Mouse (Mus musculus): ENCODE data around the gene Slc38a2. TPM values are rescaled to one million over a fixed set of nuclear protein-coding genes. Genes with fewer than 3 reads are reported as not detected.

The Slc38a2 gene
- polyA plus RNA-seq, 1 experiment from 2014 or later, result 27.9 TPM

GRCm38 (mm10) chr15:96641111-96641820 is 58.3 kb downstream of the Slc38a2 start:
- no peaks in the 10 kb centered on the region for H3K27me3 ChIP-seq (replicated peaks; ENCODE audit: control insufficient read depth, insufficient read depth, low read length)
- 0 out of 2 replicates have a peak, but pooled peaks cover 10% of the 10 kb centered on the region for H3K4me1 ChIP-seq (replicated peaks; ENCODE audit: control insufficient read depth, insufficient read depth, low read length)
- peak overlapping the region; percentile 74 for H3K4me3 ChIP-seq (ENCODE audit: low read depth, low read length)
- H3K36me3 ChIP-seq (ENCODE audit: control insufficient read depth, insufficient read depth), result no peaks in the 10 kb centered on the region
- H3K9me3 ChIP-seq (ENCODE audit: control insufficient read depth), result no peaks in the 10 kb centered on the region
- H3K4me2 ChIP-seq (replicated peaks; ENCODE audit: low read depth), result peak overlapping the region; percentile 99
- TF ChIP-seq CTCF (IDR thresholded peaks at IDR 0.05; ENCODE audit: low read depth), result no peak
- peak overlapping the region; percentile 76 for H3K9ac ChIP-seq (ENCODE audit: low read depth, low read length)
- peak overlapping the region; percentile 92 for H3K27ac ChIP-seq (ENCODE audit: low read depth, low read length)
- under 1% methylated on average over 63 of the region's 63 CpGs for WGBS
- peak; percentile 46 for ATAC-seq

GRCm38 (mm10) chr15:96640291-96640985 is 59.1 kb downstream of the Slc38a2 start:
- H3K27ac ChIP-seq (ENCODE audit: low read depth, low read length), result peak overlapping the region; percentile 92
- H3K27me3 ChIP-seq (replicated peaks; ENCODE audit: control insufficient read depth, insufficient read depth, low read length), result no peaks in the 10 kb centered on the region
- no peaks in the 10 kb centered on the region for H3K9me3 ChIP-seq (ENCODE audit: control insufficient read depth)
- peak overlapping the region; percentile 76 for H3K9ac ChIP-seq (ENCODE audit: low read depth, low read length)
- H3K4me1 ChIP-seq (replicated peaks; ENCODE audit: control insufficient read depth, insufficient read depth, low read length), result 0 out of 2 replicates have a peak, but pooled peaks cover 10% of the 10 kb centered on the region
- 10% methylated on average over 16 of the region's 16 CpGs for WGBS
- H3K4me2 ChIP-seq (replicated peaks; ENCODE audit: low read depth), result peak overlapping the region; percentile 99
- peak; percentile 28; the same call in 1 of the 2 replicates for ATAC-seq
- no peak for TF ChIP-seq CTCF (IDR thresholded peaks at IDR 0.05; ENCODE audit: low read depth)
- 0 out of 2 replicates have a peak, but pooled peaks cover under 1% of the 10 kb centered on the region for H3K36me3 ChIP-seq (ENCODE audit: control insufficient read depth, insufficient read depth)
- H3K4me3 ChIP-seq (ENCODE audit: low read depth, low read length), result peak overlapping the region; percentile 74

GRCm38 (mm10) chr15:96639630-96640029 is 59.9 kb downstream of the Slc38a2 start:
- H3K4me1 ChIP-seq (replicated peaks; ENCODE audit: control insufficient read depth, insufficient read depth, low read length), result 0 out of 2 replicates have a peak, but pooled peaks cover 10% of the 10 kb centered on the region
- H3K36me3 ChIP-seq (ENCODE audit: control insufficient read depth, insufficient read depth), result 0 out of 2 replicates have a peak, but pooled peaks cover 3% of the 10 kb centered on the region
- no peaks in the 10 kb centered on the region for H3K27me3 ChIP-seq (replicated peaks; ENCODE audit: control insufficient read depth, insufficient read depth, low read length)
- H3K4me2 ChIP-seq (replicated peaks; ENCODE audit: low read depth), result peak overlapping the region; percentile 99
- H3K9ac ChIP-seq (ENCODE audit: low read depth, low read length), result peak overlapping the region; percentile 37; the same call in 1 of the 2 replicates
- no peak for ATAC-seq
- WGBS, result 37% methylated on average over 8 of the region's 8 CpGs
- peak overlapping the region; percentile 74 for H3K4me3 ChIP-seq (ENCODE audit: low read depth, low read length)
- peak overlapping the region; percentile 52 for H3K27ac ChIP-seq (ENCODE audit: low read depth, low read length)
- no peak for TF ChIP-seq CTCF (IDR thresholded peaks at IDR 0.05; ENCODE audit: low read depth)
- H3K9me3 ChIP-seq (ENCODE audit: control insufficient read depth), result no peaks in the 10 kb centered on the region

- no peak for TF ChIP-seq CTCF (IDR thresholded peaks at IDR 0.05; ENCODE audit: low read depth)
- 0 out of 2 replicates have a peak overlapping the region, but pooled peaks have one; percentile 99 for H3K4me2 ChIP-seq (replicated peaks; ENCODE audit: low read depth)
- no peak overlapping the region for H3K4me3 ChIP-seq (ENCODE audit: low read depth, low read length)
- peak overlapping the region; percentile 60 for H3K27ac ChIP-seq (ENCODE audit: low read depth, low read length)
- ATAC-seq, result no peak
- WGBS, result 53% methylated on average over 2 of the region's 2 CpGs
- no peaks in the 10 kb centered on the region for H3K27me3 ChIP-seq (replicated peaks; ENCODE audit: control insufficient read depth, insufficient read depth, low read length)
- 0 out of 2 replicates have a peak, but pooled peaks cover 10% of the 10 kb centered on the region for H3K4me1 ChIP-seq (replicated peaks; ENCODE audit: control insufficient read depth, insufficient read depth, low read length)
- H3K9me3 ChIP-seq (ENCODE audit: control insufficient read depth), result no peaks in the 10 kb centered on the region
- H3K9ac ChIP-seq (ENCODE audit: low read depth, low read length), result no peak overlapping the region
- peaks cover 8% of the 10 kb centered on the region; the same call in 1 of the 2 replicates for H3K36me3 ChIP-seq (ENCODE audit: control insufficient read depth, insufficient read depth)
Measured at GRCm38 (mm10) chr15:96638656-96639055, 60.9 kb downstream of the Slc38a2 start.

- Histone ChIP-seq H3K27me3 (replicated peaks; ENCODE audit: control insufficient read depth, insufficient read depth, low read length) (no peaks in the 10 kb centered on the region), H3K36me3 (ENCODE audit: control insufficient read depth, insufficient read depth) (peaks cover 13% of the 10 kb centered on the region; the same call in 1 of the 2 replicates), H3K9me3 (ENCODE audit: control insufficient read depth) (no peaks in the 10 kb centered on the region), H3K4me3 (ENCODE audit: low read depth, low read length) (no peak overlapping the region), H3K4me1 (replicated peaks; ENCODE audit: control insufficient read depth, insufficient read depth, low read length) (0 out of 2 replicates have a peak, but pooled peaks cover 10% of the 10 kb centered on the region), H3K27ac (ENCODE audit: low read depth, low read length) (peak overlapping the region; percentile 36; the same call in 1 of the 2 replicates), H3K9ac (ENCODE audit: low read depth, low read length) (no peak overlapping the region), H3K4me2 (replicated peaks; ENCODE audit: low read depth) (peak overlapping the region; percentile 30; the same call in 1 of the 2 replicates)
- peak; percentile 68 for ATAC-seq
- 35% methylated on average over 10 of the region's 10 CpGs for WGBS
- TF ChIP-seq CTCF (IDR thresholded peaks at IDR 0.05; ENCODE audit: low read depth), result no peak
Measured at GRCm38 (mm10) chr15:96638173-96638572, 61.4 kb downstream of the Slc38a2 start.

Other genes with a start within 250 kb of the Slc38a2 start
- 47.8 and 57.4 TPM in 2 replicates for gene Scaf11, start 238.9 kb downstream of the Slc38a2 start, polyA plus RNA-seq (2015; fragmentation: Nextera tagmentation; extraction: Ambion mirVana)
- 78.6 and 79.8 TPM in 2 replicates for gene Slc38a1, start 56.8 kb downstream of the Slc38a2 start, polyA plus RNA-seq (2015; fragmentation: Nextera tagmentation; extraction: Ambion mirVana)

All from intestine, postnatal 0 days (tissue).